Mouse (Mus musculus): ENCODE data around the gene Fam126a. TPM values are rescaled to one million over a fixed set of nuclear protein-coding genes. Genes with fewer than 3 reads are reported as not detected.
"Not testable (repeated sequence)": the region's sequence is repeated elsewhere in the genome, so short reads cannot be mapped to it uniquely, and the experiment has no call there.

The Fam126a gene
- polyA plus RNA-seq, 1 experiment from 2014 or later: 22.5 TPM

GRCm38 (mm10) chr5:23887111-23887510, 143.4 kb downstream of the Fam126a start:
- Histone ChIP-seq H3K4me1 (no peaks in the 10 kb centered on the region), H3K4me2 (no peak overlapping the region), H3K36me3 (no peaks in the 10 kb centered on the region), H3K9ac (replicated peaks) (no peak overlapping the region), H3K27ac (replicated peaks) (no peak overlapping the region), H3K27me3 (replicated peaks) (no peaks in the 10 kb centered on the region), H3K9me3 (replicated peaks) (no peaks in the 10 kb centered on the region), H3K4me3 (replicated peaks) (no peak overlapping the region)
- WGBS: 85% methylated on average over 3 of the region's 3 CpGs
- no peak for ATAC-seq (ENCODE audit: low FRiP score)

- no peak overlapping the region for H3K9ac ChIP-seq (replicated peaks)
- no peaks in the 10 kb centered on the region for H3K36me3 ChIP-seq
- ATAC-seq (ENCODE audit: low FRiP score): no peak
- H3K27ac ChIP-seq (replicated peaks): no peak overlapping the region
- no peaks in the 10 kb centered on the region for H3K4me1 ChIP-seq
- H3K4me2 ChIP-seq: no peak overlapping the region
- H3K4me3 ChIP-seq (replicated peaks): no peak overlapping the region
- no peaks in the 10 kb centered on the region for H3K9me3 ChIP-seq (replicated peaks)
- 68% methylated on average over 5 of the region's 5 CpGs for WGBS
- H3K27me3 ChIP-seq (replicated peaks): no peaks in the 10 kb centered on the region
Observed at GRCm38 (mm10) chr5:23874457-23874856, 156.0 kb downstream of the Fam126a start.

DNA sequence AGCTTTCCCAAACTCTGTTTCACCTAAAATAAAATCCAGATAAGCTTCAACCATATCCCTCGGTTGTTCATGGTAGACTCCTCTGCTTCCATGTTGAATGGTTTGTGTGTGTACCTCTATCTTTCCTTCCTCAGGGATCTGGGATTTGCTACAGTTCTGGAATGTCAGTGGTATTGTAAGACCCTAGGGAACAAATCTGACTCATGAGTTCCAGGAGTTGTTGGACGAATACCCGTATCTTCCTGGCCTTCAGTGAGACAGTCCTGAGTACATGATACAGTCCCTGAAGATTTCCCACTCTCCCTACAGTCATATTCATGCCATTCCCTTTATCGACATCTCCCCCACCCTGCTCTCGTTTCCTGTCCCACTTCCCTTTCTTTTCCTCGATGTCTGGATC, 157.9 kb downstream of the Fam126a start:
- Histone ChIP-seq H3K36me3 (no peaks in the 10 kb centered on the region), H3K4me3 (replicated peaks) (no peak overlapping the region), H3K27me3 (replicated peaks) (no peaks in the 10 kb centered on the region), H3K9me3 (replicated peaks) (no peaks in the 10 kb centered on the region), H3K4me2 (no peak overlapping the region), H3K27ac (replicated peaks) (no peak overlapping the region), H3K4me1 (no peaks in the 10 kb centered on the region), H3K9ac (replicated peaks) (no peak overlapping the region)
- ATAC-seq (ENCODE audit: low FRiP score): no peak
- 91% methylated on average over 6 of the region's 6 CpGs for WGBS

- not testable (repeated sequence) for H3K9me3 ChIP-seq (replicated peaks); H3K4me2 ChIP-seq; H3K36me3 ChIP-seq; H3K9ac ChIP-seq (replicated peaks); H3K27ac ChIP-seq (replicated peaks); ATAC-seq (ENCODE audit: low FRiP score); H3K27me3 ChIP-seq (replicated peaks); H3K4me1 ChIP-seq; H3K4me3 ChIP-seq (replicated peaks)
- 91% methylated on average over 2 of the region's 2 CpGs for WGBS
Observed at GRCm38 (mm10) chr5:23871323-23871722, 159.2 kb downstream of the Fam126a start.

GRCm38 (mm10) chr5:23865941-23866340, 164.5 kb downstream of the Fam126a start:
- Histone ChIP-seq H3K9me3 (replicated peaks) (no peaks in the 10 kb centered on the region), H3K36me3 (no peaks in the 10 kb centered on the region), H3K27me3 (replicated peaks) (no peaks in the 10 kb centered on the region), H3K27ac (replicated peaks) (no peak overlapping the region), H3K4me3 (replicated peaks) (no peak overlapping the region), H3K4me2 (no peak overlapping the region), H3K9ac (replicated peaks) (no peak overlapping the region), H3K4me1 (no peaks in the 10 kb centered on the region)
- 74% methylated on average over 5 of the region's 5 CpGs for WGBS
- ATAC-seq (ENCODE audit: low FRiP score): no peak

Other genes starting within 250 kb of the Fam126a start
- gene Pus7, start 247.0 kb downstream of the Fam126a start, polyA plus RNA-seq (2015; fragmentation: Nextera tagmentation; extraction: Ambion mirVana): 15.1 and 19.7 TPM in 2 replicates
- gene Rint1, start 243.0 kb downstream of the Fam126a start, polyA plus RNA-seq (2015; fragmentation: Nextera tagmentation; extraction: Ambion mirVana): 31.3 and 32.0 TPM in 2 replicates
- 90.5 and 92.8 TPM in 2 replicates for gene Tomm7, start 186.5 kb downstream of the Fam126a start, polyA plus RNA-seq (2015; fragmentation: Nextera tagmentation; extraction: Ambion mirVana)
- gene Klhl7, start 69.9 kb upstream of the Fam126a start, polyA plus RNA-seq (2015; fragmentation: Nextera tagmentation; extraction: Ambion mirVana): 109 and 122 TPM in 2 replicates
- 14.1 and 15.3 TPM in 2 replicates for gene Nupl2, start 134.3 kb upstream of the Fam126a start, polyA plus RNA-seq (2015; fragmentation: Nextera tagmentation; extraction: Ambion mirVana)